In the genomic region with DNA sequence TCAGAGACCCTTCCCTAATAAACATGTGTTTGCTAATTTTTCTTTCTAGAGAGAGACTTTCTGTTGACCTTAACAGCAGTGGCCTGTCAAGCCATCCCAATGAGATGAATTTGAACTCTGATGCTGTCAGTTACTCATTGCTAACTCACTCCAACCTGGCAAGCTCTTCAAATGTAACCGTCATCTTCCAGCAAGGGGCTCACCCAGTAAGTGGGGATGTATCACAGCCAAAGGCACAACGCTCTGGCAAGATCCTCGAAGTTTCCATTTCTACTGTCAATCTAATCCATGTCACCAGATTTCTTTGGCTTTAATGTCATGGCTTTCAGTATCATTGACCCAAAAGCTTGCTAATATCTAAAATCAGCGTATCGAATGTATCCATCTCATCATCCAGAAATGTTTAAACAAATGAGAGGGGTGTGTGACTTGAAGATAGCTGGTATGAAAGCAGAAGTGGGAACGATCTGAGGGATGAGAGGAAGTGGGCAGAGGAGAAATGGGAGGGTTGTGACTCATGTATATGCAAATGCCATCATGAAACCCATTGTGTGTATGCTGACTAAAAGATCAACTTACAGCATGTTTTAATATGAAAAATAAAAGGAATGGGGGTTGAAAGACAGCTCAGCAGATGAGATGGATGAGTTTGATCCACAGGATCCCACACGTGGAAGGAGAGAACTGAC, we compare ENCODE assay signal across 20 mouse cellular contexts.
DNase-seq lines count a peak whose midpoint lies in the region; ATAC-seq lines count a peak whose summit lies in the region.
"Had no signal": no experiment of that assay in that cellular context is flagged by ENCODE, and none has a peak within 500 bp of the region (broad histone marks: within the 10 kb centered on the region; RNA-seq: fewer than 3 reads in every experiment).

No protein-coding gene starts in this region.

- peak; percentile 98 for ATAC-seq in common myeloid progenitor, adult 5-6 weeks (replicated peaks; ENCODE audit: low read depth, poor library complexity, severe bottlenecking)
- ATAC-seq in monocyte, adult 5-6 weeks (replicated peaks; ENCODE audit: insufficient number of reproducible peaks, low FRiP score, low TSS enrichment, poor library complexity, severe bottlenecking), result peak; percentile 77
- ATAC-seq: forebrain, postnatal 0 days; inflammation-experienced regulatory T-cells, adult 6 months had no signal

- peak; percentile 22 to 50 for DNase-seq in spleen, postnatal 36 days (ENCODE audit: low spot score in 2 of 2)
- DNase-seq in spleen, postnatal 10 days (ENCODE audit: low spot score in 2 of 2), result no peak
- no peak for DNase-seq in embryo, embryonic 11 days
- no peak for DNase-seq in layer of hippocampus, postnatal 36 days
- no peak for DNase-seq in kidney, postnatal 25 days
- DNase-seq: adrenal gland, postnatal 10 days; cerebellum, adult 11-12 months; cerebellum, adult 9-11 months; forebrain, postnatal 0 days; heart, postnatal 36 days; kidney, adult 11 months; kidney, postnatal 4 days; lung, embryonic 14.5 days; lung, postnatal 14 days; right cerebral cortex, postnatal 25 days; spleen, adult 18-20 months; thymus, postnatal 4 days had no signal

Comparison
In these comparisons a context has a peak if more than half of its experiments do, and no peak if none do; other contexts are left out.
1. DNase-seq: peak in spleen, postnatal 36 days (2 of 2); none in spleen, postnatal 10 days (0 of 2), embryo, embryonic 11 days (single experiment), layer of hippocampus, postnatal 36 days (0 of 2) and kidney, postnatal 25 days (0 of 2).